Mouse (Mus musculus) B cell, adult 67 days (primary cell): ENCODE data around the gene Pnliprp1. TPM values are rescaled to one million over a fixed set of nuclear protein-coding genes. Genes with fewer than 3 reads are reported as not detected.

ENCODE experiments used
- total RNA-seq, 2 experiments: library from RNA; stranded (reverse); gene quantifications; 4 replicates each; pipeline ENCODE4 v1.2.4; 2023

Pnliprp1 gene
- total RNA-seq = not detected

DNA sequence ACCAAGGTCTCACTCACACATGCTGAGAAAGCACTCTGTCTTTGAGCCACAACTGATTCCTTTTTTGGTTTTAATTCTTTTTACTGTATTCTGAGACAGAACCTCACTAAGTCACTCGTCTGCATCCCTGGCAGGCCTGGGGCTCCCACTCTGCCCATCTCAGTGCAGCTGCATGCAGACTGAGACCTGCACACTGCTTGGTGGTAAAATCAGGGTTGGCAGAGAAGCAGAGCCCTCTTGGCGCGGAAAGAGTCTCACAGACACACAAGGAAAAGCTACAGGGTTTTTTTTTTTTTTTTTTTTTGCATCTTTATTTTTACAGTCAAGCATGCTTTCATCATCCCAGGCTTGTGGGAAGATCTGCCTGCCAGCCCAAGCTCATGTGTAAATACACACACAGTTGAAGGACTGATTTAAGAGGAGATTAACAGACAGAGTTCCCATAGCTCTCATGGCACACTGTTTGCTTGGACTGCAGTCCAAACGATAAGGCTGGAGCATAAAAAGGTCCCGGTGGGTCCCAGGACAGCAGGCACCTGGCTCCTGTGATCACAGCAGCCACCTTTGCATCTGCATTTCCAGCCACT is at the start of gene Pnliprp1:
Pnliprp1 (plus strand) TSS at position 443 of the 587 bp plus-strand sequence.

DNA sequence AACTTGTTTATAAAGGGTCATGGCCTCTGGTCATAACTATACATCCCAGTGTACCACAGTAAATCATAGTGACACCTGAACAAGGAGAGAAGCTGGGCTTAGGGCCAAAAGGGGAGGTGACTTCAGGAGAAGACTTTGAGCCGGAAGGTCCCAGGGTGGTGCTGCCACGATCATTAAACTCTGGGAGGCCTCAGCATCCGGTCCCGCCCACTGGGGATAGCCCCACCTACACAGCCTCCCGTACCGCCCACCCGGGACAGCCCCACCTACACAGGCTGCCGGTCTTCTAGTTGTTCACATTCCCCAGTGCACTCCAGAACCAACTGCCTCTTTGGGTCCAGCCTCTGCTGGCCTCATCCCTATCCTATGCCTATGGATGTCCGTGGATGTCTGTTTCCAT is 30.7 kb downstream of the Pnliprp1 start, which contains the start of gene Pnliprp2:
Pnliprp2 (plus strand) TSS at position 297 of the 400 bp plus-strand sequence.

Other genes starting within 250 kb of the Pnliprp1 start
- gene Ccdc172, start 216.9 kb upstream of the Pnliprp1 start, total RNA-seq = not detected
- not detected for gene Pnlip, start 76.4 kb upstream of the Pnliprp1 start, total RNA-seq
- not detected for gene Pnliprp2, start 30.8 kb downstream of the Pnliprp1 start, total RNA-seq
- gene 1700019N19Rik, start 65.6 kb downstream of the Pnliprp1 start, total RNA-seq = not detected
- gene Eno4, start 214.5 kb downstream of the Pnliprp1 start, total RNA-seq = not detected
- 1 to 10 TPM; 4.3 to 4.4 TPM for gene Hspa12a, start 214.8 kb downstream of the Pnliprp1 start, total RNA-seq